Mouse (Mus musculus) embryonic facial prominence, embryonic 15.5 days (tissue): ENCODE data around the gene Mpzl3. TPM values are rescaled to one million over a fixed set of nuclear protein-coding genes. Genes with fewer than 3 reads are reported as not detected.

Source experiments
- ATAC-seq: fragments of 200-750 bp; cut with Nextera tagmentation; 2 replicates; pipeline ENCODE4 v1.8.0; 2017; ENCODE audit warnings: low read depth, moderate TSS enrichment; ENCODE audit not compliant: insufficient number of reproducible peaks, low FRiP score, low TSS enrichment
- H3K27ac ChIP-seq: fragments of 300-500 bp; sonication (generic); replicated peaks from 2 replicates; pipeline ENCODE4 v1.5.1; 2015; ENCODE audit warnings: mild to moderate bottlenecking, inconsistent platforms
- H3K27me3 ChIP-seq: fragments of 300-500 bp; sonication (generic); 2 replicates; pipeline ENCODE4 v1.6.1; 2015; ENCODE audit warnings: inconsistent platforms
- H3K36me3 ChIP-seq: fragments of 300-500 bp; sonication (generic); 2 replicates; pipeline ENCODE4 v1.6.1; 2015; ENCODE audit warnings: mild to moderate bottlenecking, inconsistent platforms
- H3K4me1 ChIP-seq: fragments of 300-500 bp; sonication (generic); 2 replicates; pipeline ENCODE4 v1.6.1; 2015; ENCODE audit warnings: inconsistent platforms
- H3K4me2 ChIP-seq: fragments of 300-500 bp; sonication (generic); replicated peaks from 2 replicates; pipeline ENCODE4 v1.6.1; 2015; ENCODE audit warnings: mild to moderate bottlenecking, inconsistent platforms
- H3K4me3 ChIP-seq: fragments of 300-500 bp; sonication (generic); replicated peaks from 2 replicates; pipeline ENCODE4 v1.5.1; 2015; ENCODE audit warnings: mild to moderate bottlenecking, inconsistent platforms
- H3K9ac ChIP-seq: fragments of 300-500 bp; sonication (generic); 2 replicates; pipeline ENCODE4 v1.6.1; 2015; ENCODE audit warnings: inconsistent platforms
- H3K9me3 ChIP-seq: fragments of 300-500 bp; sonication (generic); replicated peaks from 2 replicates; pipeline ENCODE4 v1.6.1; 2016; ENCODE audit warnings: inconsistent platforms
- WGBS: fragments of 180-500 bp; shearing (Covaris S2); methylation state at CpG from one replicate; pipeline ENCODE4 v1.1.7; 2015; 5-methylcytosine and 5-hydroxymethylcytosine counted together
- polyA plus RNA-seq: library from polyadenylated mRNA; unstranded; fragments of >200 nt; fragmentation: Nextera tagmentation; extraction: Ambion mirVana; gene quantifications from 2 replicates; pipeline ENCODE4 v1.2.1, GENCODE M21; 2015

Gene Mpzl3
- 8.4 and 9.0 TPM in 2 replicates for polyA plus RNA-seq

DNA sequence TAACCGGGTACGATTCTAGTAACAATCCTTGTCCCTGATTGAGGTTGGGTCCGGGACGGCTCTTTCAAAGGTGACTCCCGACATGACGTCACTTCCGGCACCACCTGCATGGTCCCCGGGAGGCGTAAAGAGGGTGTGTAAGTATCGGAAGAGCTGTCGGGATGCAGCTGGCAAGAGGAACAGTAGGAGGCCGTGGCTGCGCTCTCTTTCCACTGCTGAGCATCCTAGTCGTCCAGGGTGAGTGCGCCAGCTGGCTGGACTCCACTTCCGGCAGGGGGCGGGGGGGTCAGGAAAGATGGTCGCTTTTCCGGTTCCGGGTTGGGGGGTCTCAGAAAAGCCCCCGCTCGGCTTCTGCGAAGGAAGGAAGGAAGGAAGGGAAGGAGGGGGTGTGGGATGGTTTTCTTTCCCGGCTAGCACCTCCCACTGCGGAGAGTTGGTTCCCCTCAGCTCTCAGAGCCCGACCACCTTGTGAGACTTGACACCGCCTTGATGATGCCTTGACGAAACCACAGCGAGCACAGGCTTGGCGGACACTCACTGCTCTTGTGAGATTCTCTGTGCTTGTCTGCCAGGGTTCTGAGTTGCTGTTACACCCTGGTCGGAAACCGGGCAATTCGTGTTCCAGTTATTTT is at the start of gene Mpzl3:
Gene Mpzl3, plus strand, starts transcription at position 105 of the 632 bp plus-strand sequence.
- no peaks in the 10 kb centered on the region for H3K36me3 ChIP-seq
- under 1% methylated on average over 33 of the region's 33 CpGs for WGBS
- peak; percentile 89 for ATAC-seq

DNA sequence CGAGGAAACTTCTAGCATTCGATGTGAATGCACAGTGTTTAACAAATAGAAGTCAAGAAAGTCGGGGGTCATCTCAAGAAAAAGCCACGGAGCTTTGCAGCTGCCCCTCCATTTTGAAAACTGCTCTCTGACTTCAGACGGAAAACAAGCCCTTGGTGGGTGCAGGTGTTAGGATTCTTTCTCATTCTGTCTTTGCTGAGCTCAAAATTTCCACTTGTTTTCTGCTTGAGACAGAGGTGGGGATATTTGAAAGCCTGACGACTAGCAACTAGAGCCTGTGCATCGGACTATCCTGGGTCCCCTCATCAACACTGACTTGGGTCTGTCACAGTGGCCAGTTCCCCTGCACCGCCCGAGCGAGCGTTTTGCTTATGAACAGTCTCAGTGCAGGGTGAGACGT is 47.6 kb upstream of the Mpzl3 start:
- H3K9me3 ChIP-seq: no peaks in the 10 kb centered on the region
- H3K9ac ChIP-seq: no peak overlapping the region
- no peak overlapping the region for H3K4me2 ChIP-seq
- H3K4me1 ChIP-seq: no peaks in the 10 kb centered on the region
- no peak for ATAC-seq
- H3K27ac ChIP-seq: no peak overlapping the region
- H3K27me3 ChIP-seq: no peaks in the 10 kb centered on the region
- no peaks in the 10 kb centered on the region for H3K36me3 ChIP-seq
- H3K4me3 ChIP-seq: no peak overlapping the region
- WGBS: 71% methylated on average over 12 of the region's 12 CpGs

More for the DNA sequence above, at the start of gene Mpzl3:
- Histone ChIP-seq H3K4me2 (peak within 1 kb of the TSS; percentile 78), H3K9me3 (no peaks in the 10 kb centered on the region), H3K4me1 (no peaks in the 10 kb centered on the region), H3K27ac (peak within 1 kb of the TSS; percentile 99), H3K9ac (peak within 1 kb of the TSS; percentile 42; the same call in 1 of the 2 replicates), H3K4me3 (peak within 1 kb of the TSS; percentile 80), H3K27me3 (peaks cover 16% of the 10 kb centered on the region; the same call in 1 of the 2 replicates)

DNA sequence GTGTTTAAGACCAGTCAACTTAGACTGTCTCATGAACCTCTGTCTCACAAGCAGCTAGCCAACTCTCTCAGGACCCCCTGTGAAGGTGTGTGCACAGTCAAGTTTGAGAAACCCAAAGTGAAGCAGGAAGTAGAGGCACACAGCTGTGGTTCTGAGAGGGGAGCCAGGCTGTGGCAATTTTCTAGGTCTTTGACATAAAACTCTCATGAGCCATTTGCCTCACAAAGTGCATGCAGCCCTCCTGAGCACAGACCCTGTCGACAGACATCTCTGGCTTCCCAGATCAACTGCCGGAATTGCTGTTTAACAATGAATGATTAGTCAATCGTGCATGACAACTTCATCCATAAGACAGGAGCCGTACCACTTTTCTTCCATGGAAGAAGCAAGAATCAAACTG is 46.6 kb upstream of the Mpzl3 start:
- H3K27me3 ChIP-seq: no peaks in the 10 kb centered on the region
- H3K36me3 ChIP-seq: no peaks in the 10 kb centered on the region
- no peak for ATAC-seq
- 78% methylated on average over 4 of the region's 4 CpGs for WGBS
- H3K9me3 ChIP-seq: no peaks in the 10 kb centered on the region
- H3K9ac ChIP-seq: no peak overlapping the region
- no peak overlapping the region for H3K4me2 ChIP-seq
- H3K27ac ChIP-seq: no peak overlapping the region
- H3K4me3 ChIP-seq: no peak overlapping the region
- H3K4me1 ChIP-seq: no peaks in the 10 kb centered on the region

DNA sequence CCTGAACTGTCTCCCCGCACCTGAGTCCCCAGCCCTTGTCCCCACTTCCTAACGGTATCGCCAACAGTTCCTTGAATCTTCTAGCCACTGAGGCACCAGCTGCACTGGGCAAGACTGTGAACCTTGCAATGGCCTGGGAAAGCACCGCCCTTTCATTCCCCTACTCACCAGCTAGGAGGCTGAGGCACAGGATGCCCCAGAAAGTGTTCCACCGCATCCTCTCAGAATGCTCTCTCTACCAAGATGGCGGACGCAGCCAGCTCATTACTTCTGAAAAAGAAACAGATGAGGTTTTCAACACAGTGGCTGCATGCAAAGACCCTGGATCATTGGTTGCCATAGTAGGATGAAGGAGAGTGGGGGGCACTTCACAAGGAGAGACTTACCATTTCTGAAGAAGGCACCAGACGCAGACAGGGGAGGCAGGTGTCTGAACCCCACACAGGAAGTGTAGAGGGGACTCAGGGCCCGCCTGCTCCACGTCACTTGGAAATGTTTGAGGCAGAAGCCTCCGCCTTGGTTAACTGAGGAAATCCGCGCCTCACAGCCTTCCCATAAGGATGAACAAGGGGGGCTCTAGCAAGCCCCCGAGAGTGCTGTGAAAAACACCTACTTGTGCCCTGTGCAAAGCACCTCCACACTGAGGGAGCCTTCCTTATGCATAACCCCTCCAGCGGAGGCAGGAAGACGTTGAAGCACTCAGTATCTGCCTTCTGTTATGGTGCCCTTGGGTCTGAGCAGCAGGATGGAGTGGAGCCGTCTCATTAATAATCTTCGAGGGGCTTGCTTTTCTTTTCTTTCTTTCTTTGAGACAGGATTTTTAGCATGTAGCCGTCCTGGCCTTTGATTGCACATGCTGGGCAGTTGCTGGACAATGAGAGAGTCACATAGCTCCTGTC is 45.6 kb upstream of the Mpzl3 start, which contains the start of gene Cd3e:
Gene Cd3e, minus strand, starts transcription at position 448 of the 899 bp plus-strand sequence.
- H3K4me1 ChIP-seq: no peaks in the 10 kb centered on the region
- no peaks in the 10 kb centered on the region for H3K9me3 ChIP-seq
- H3K4me3 ChIP-seq: no peak within 1 kb of the TSS
- H3K27ac ChIP-seq: no peak within 1 kb of the TSS
- no peak within 1 kb of the TSS for H3K9ac ChIP-seq
- H3K4me2 ChIP-seq: no peak within 1 kb of the TSS
- no peaks in the 10 kb centered on the region for H3K36me3 ChIP-seq
- 85% methylated on average over 19 of the region's 19 CpGs for WGBS
- no peak for ATAC-seq
- H3K27me3 ChIP-seq: no peaks in the 10 kb centered on the region

DNA sequence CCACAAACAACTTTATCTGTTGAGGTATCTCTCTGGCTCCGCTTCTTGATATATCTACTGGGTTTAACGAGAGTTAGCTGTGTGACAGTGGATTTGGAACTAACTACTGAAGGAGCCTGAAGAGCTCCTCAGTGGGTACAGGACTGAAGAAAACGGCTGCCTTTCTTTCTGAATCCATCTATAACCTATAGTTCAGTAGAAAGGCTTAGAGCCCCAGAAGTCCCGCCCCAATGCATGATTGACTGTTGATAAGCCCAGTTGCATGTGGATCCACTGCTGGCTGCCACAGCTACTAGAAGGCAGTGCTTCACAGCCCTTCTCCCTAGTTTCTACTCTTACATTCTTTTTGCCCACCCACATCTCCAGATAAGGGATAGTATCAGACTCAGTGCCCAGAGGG is 44.5 kb upstream of the Mpzl3 start:
- no peaks in the 10 kb centered on the region for H3K4me1 ChIP-seq
- H3K9me3 ChIP-seq: no peaks in the 10 kb centered on the region
- no peaks in the 10 kb centered on the region for H3K36me3 ChIP-seq
- H3K27me3 ChIP-seq: no peaks in the 10 kb centered on the region
- no peak overlapping the region for H3K27ac ChIP-seq
- no peak overlapping the region for H3K9ac ChIP-seq
- no peak overlapping the region for H3K4me3 ChIP-seq
- WGBS: 62% methylated on average over 4 of the region's 4 CpGs
- no peak overlapping the region for H3K4me2 ChIP-seq
- ATAC-seq: no peak

DNA sequence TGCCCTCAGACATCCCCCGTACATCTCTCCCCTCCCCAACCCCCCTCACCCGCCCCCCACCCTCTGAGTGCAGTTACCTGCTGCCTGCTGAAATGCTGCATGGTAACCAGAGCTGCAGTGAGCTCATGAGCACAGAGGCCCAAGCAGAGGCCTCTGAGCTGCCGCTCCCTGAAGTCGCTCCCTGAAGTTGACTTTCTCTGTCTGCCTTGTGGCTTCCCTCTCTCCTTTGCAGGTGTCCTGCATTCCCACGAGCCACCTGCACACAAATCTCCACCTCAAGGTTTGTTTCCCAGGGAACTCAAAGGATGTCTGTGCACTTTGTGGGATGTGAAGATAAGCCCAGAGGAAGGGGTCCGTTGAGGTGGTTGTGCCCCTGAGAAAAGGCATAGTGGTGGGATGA is 43.7 kb upstream of the Mpzl3 start:
- H3K4me1 ChIP-seq: no peaks in the 10 kb centered on the region
- no peak for ATAC-seq
- H3K27ac ChIP-seq: no peak overlapping the region
- no peak overlapping the region for H3K4me3 ChIP-seq
- H3K4me2 ChIP-seq: no peak overlapping the region
- H3K9ac ChIP-seq: no peak overlapping the region
- H3K36me3 ChIP-seq: no peaks in the 10 kb centered on the region
- 42% methylated on average over 6 of the region's 6 CpGs for WGBS
- no peaks in the 10 kb centered on the region for H3K9me3 ChIP-seq
- no peaks in the 10 kb centered on the region for H3K27me3 ChIP-seq

DNA sequence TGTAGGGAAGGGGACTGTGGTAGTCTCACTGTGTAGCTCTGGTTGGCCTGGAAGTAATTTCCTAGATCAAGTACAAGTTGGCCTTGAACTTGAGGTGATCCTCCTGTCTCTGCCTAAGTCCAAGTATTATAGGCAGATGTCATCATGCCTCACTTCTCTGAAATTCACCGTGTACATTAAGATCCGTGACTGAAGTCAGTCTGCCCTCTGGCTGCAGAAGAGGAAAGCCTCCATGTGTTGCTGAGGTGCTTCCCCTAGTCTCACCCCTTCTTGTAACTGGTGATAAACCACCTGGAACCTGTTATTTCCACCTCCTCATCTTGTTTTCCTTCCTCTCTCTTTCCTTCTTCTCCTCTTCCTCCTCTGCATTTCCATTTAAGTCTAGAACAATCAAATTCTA is 40.1 kb upstream of the Mpzl3 start:
- H3K9ac ChIP-seq: no peak overlapping the region
- no peak overlapping the region for H3K27ac ChIP-seq
- ATAC-seq: no peak
- 28% methylated on average over 2 of the region's 2 CpGs for WGBS
- H3K9me3 ChIP-seq: no peaks in the 10 kb centered on the region
- H3K4me3 ChIP-seq: no peak overlapping the region
- H3K4me1 ChIP-seq: no peaks in the 10 kb centered on the region
- no peak overlapping the region for H3K4me2 ChIP-seq
- H3K27me3 ChIP-seq: no peaks in the 10 kb centered on the region
- H3K36me3 ChIP-seq: no peaks in the 10 kb centered on the region

DNA sequence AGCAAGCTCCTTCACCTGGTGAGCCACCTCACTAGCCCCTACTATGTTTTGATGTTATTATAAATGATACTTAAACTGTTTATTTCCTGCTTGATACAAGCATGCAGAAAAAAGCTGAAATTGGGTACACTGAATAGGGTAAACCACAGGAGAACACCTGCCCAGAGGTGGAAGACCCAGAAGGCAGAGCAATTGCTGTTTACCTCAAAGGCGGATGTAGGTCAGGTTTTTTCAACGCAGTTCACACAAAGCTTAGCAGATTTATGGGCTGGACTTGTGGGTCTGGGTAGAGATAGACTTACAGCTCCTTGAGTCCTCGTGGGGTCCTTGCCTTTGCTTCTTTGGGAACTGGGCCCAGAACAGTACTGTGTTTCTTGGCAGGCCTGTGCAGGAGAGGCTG is 39.1 kb upstream of the Mpzl3 start:
- H3K4me1 ChIP-seq: no peaks in the 10 kb centered on the region
- H3K36me3 ChIP-seq: no peaks in the 10 kb centered on the region
- no peak overlapping the region for H3K27ac ChIP-seq
- H3K9ac ChIP-seq: no peak overlapping the region
- ATAC-seq: no peak
- H3K9me3 ChIP-seq: no peaks in the 10 kb centered on the region
- H3K4me3 ChIP-seq: no peak overlapping the region
- H3K27me3 ChIP-seq: no peaks in the 10 kb centered on the region
- no peak overlapping the region for H3K4me2 ChIP-seq
- 64% methylated on average over 3 of the region's 3 CpGs for WGBS

DNA sequence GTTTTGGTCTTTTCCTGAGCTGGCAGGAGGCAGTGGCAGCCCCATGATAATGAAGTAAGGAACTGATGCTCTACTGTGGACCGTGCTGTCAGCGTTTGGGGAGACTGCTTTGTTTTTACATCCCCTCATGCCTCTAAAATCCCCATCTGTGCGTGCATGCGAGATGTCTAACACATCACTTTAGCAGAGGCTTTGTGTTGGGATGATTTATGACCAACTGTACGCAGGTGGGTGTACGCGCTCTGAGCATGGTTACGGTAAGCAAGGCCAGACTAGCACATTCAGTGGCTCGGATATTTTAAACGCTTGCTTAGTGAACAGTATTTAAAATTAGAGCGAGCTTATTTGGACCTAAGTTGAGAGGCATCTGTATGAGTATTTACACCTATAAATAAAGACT is 37.0 kb upstream of the Mpzl3 start:
- no peak for ATAC-seq
- 84% methylated on average over 11 of the region's 11 CpGs for WGBS
- H3K27ac ChIP-seq: no peak overlapping the region

DNA sequence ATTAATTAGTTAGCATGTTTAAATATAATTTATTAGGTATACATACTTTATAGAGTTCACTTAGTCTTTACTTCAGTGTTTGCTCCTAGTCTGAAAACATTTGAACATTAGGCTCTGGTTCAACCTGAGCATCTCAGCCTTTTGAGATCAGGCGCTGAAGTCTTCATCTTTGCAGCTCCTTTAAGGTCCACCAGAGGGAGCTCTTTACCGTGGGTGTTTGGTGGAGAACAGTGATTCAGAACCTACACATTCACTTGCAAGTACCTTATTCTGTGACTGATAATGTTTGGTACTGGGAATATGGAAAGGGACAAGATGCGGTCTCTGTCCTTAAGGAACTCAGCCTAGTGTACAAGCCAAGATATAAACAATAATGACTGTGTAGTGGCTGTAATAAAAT is 32.2 kb upstream of the Mpzl3 start:
- H3K9ac ChIP-seq: no peak overlapping the region
- H3K9me3 ChIP-seq: no peaks in the 10 kb centered on the region
- no peak overlapping the region for H3K27ac ChIP-seq
- H3K4me2 ChIP-seq: no peak overlapping the region
- WGBS: 10% methylated on average over 3 of the region's 3 CpGs
- H3K36me3 ChIP-seq: no peaks in the 10 kb centered on the region
- no peak for ATAC-seq
- no peaks in the 10 kb centered on the region for H3K27me3 ChIP-seq
- H3K4me1 ChIP-seq: no peaks in the 10 kb centered on the region
- H3K4me3 ChIP-seq: no peak overlapping the region

More for the DNA sequence above, 37.0 kb upstream of the Mpzl3 start:
- H3K4me1 ChIP-seq: no peaks in the 10 kb centered on the region
- no peaks in the 10 kb centered on the region for H3K9me3 ChIP-seq
- no peak overlapping the region for H3K4me2 ChIP-seq
- no peaks in the 10 kb centered on the region for H3K27me3 ChIP-seq
- no peaks in the 10 kb centered on the region for H3K36me3 ChIP-seq
- H3K9ac ChIP-seq: no peak overlapping the region
- H3K4me3 ChIP-seq: no peak overlapping the region

DNA sequence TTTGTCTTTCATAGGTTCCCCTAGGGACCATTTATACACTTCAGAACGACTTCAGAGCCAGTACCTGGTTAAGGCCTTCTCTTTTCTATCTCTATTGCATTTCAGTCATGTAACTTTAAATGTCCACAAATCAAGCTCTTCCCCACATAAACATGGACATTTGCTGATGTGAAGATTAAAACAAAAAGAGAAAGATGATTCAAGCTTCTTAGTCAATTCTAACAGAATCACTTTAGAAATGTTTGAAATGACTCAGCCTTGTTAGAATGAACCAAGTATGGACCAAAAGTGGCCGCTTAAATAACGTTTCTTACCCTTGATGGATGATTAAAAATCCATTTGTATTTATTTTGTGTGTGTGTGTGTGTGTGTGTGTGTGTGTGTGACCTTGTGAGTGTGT is 31.3 kb upstream of the Mpzl3 start:
- WGBS: 62% methylated on average over 3 of the region's 3 CpGs
- 0 out of 2 replicates have a peak, but pooled peaks cover under 1% of the 10 kb centered on the region for H3K27me3 ChIP-seq
- no peak for ATAC-seq

More for the DNA sequence above, 31.3 kb upstream of the Mpzl3 start:
- no peaks in the 10 kb centered on the region for H3K9me3 ChIP-seq
- H3K9ac ChIP-seq: no peak overlapping the region
- no peak overlapping the region for H3K27ac ChIP-seq
- H3K36me3 ChIP-seq: no peaks in the 10 kb centered on the region
- H3K4me3 ChIP-seq: no peak overlapping the region
- H3K4me1 ChIP-seq: no peaks in the 10 kb centered on the region
- no peak overlapping the region for H3K4me2 ChIP-seq
